Mouse (Mus musculus) lung, adult 2 months (tissue): ENCODE data around the gene Hist1h2ao.
"Not testable (repeated sequence)": the region's sequence is repeated elsewhere in the genome, so short reads cannot be mapped to it uniquely, and the experiment has no call there.

ENCODE experiments used
- CTCF ChIP-seq: fragments of 200-500 bp; IDR thresholded peaks from 2 replicates; pipeline ENCODE4 v1.5.1; 2011; ENCODE audit warnings: mild to moderate bottlenecking, low read length, control low read depth; ENCODE audit not compliant: insufficient read depth
- POLR2A ChIP-seq: fragments of 200-500 bp; IDR thresholded peaks from 2 replicates; pipeline ENCODE4 v1.6.1; 2011; ENCODE audit warnings: low read depth, mild to moderate bottlenecking, control low read depth, low read length, borderline replicate concordance; ENCODE audit errors: extremely low read depth

DNA sequence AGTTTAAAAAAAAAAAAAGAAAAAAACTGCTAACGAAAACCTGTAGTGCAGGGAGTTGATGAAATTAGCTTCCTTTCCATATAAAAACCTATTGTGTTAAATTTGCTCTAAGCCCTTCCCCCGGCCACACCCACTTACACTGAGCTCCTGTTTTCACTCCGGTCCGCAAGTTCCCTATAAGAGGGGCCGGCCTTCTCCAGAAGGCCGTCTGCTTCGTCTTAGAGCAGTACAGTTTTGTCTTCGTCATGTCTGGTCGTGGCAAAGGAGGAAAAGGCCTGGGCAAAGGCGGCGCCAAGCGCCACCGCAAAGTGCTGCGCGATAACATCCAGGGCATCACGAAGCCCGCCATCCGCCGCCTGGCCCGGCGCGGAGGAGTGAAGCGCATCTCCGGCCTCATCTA is 1.3 kb downstream of the Hist1h2ao start, which contains the start of gene Hist1h4m:
- not testable (repeated sequence) for TF ChIP-seq POLR2A, CTCF
